Mouse (Mus musculus) adrenal gland, postnatal 14 days (tissue): Measurements from ENCODE around the gene Fbxo41. TPM values are rescaled to one million over a fixed set of nuclear protein-coding genes. Genes with fewer than 3 reads are reported as not detected.

ENCODE experiments used
- DNase-seq: peaks from one replicate; pipeline ENCODE4 v3.0.0; 2021; ENCODE audit warnings: mixed read lengths
- long read RNA-seq, 2 experiments: library from polyadenylated mRNA; stranded (forward); transcript quantifications; one replicate each; pipeline ENCODE4 v2.0.0; 2021
- total RNA-seq: library from RNA; stranded (reverse); gene quantifications from 2 replicates; pipeline ENCODE4 v1.2.3, GENCODE M21; 2021

Fbxo41 gene
- total RNA-seq, result 0.44 and 0.83 TPM in 2 replicates
- long read RNA-seq, experiment 1, result 0 reads
- long read RNA-seq, experiment 2, result 0 reads

- peak; percentile 56 for DNase-seq
These were observed at the start of gene Fbxo41 for GRCm38 (mm10) chr6:85502911-85503250. Gene Fbxo41 (minus strand): TSS chr6:85502994.

- no peak for DNase-seq
These were observed 44.8 kb upstream of the Fbxo41 start for GRCm38 (mm10) chr6:85547642-85548041.

GRCm38 (mm10) chr6:85544251-85544881 is 41.6 kb upstream of the Fbxo41 start:
- DNase-seq, result no peak

DNA sequence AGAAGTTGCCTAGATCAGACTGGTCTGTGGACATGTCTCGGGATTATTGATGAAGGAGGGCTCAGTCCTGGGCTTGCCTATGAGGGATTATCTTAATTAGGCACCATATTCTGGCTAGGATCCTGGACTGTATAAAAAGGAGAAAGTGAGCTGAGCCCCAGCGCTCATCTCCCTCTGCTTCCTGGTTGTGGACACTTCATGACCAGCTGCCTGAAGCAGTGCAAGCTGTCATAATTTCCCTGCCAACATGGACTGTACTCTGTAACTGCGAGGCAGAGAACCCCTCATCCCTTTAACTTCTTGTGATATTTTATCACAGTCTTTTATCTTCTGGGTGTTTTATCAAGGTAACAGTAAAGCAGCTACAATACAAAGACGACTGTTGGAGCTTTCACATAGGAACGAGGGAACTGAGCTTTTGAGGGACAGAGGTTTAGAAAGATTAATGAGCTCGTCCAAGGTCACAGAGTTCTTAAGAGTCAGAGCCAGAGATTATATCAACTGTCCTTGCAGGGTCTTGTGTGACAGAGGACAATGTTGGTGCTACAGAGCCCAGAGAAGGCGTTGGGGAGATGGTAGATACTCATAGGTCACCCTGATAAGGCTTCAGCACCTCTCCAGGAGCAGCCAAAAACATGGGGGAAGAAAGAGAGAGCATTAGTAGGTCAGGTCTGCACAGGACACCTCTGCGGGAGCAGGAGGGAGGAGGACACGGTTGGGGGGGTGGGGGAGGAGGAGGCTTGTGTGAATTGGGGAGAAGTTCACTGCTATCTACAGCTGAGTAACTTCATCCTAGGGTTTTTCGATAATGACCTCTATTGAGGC is 40.8 kb upstream of the Fbxo41 start:
- DNase-seq, result no peak

DNA sequence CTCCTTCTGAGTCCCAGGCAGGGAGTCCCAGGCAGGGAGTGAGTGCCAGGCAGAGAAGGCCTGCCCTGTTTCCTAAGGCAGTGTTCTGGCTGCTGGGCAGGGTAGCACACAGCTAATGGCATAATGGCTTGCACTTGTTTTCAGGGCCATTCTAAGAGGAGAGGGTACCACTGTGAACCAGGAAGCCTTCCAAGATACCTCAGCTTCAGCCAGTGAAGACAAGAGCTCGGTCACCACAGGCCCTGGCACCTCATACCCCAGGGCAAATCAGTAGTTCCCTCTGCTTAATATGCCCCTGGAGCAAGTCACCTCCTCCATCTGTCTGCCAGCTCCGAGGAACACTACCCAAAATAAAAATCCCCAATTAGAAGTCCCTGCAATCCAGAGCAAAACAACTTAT is 20.0 kb upstream of the Fbxo41 start:
- no peak for DNase-seq

GRCm38 (mm10) chr6:85522026-85522425 is 19.2 kb upstream of the Fbxo41 start:
- no peak for DNase-seq

- DNase-seq, result no peak
These were observed 15.4 kb upstream of the Fbxo41 start for GRCm38 (mm10) chr6:85518091-85518693.

- no peak for DNase-seq
These were observed 13.1 kb upstream of the Fbxo41 start for GRCm38 (mm10) chr6:85515941-85516340.

- DNase-seq, result peak; percentile 64
These were observed 10.7 kb upstream of the Fbxo41 start, which contains the start of gene Egr4 for GRCm38 (mm10) chr6:85513531-85513910. Gene Egr4 (minus strand): TSS chr6:85513589.

DNA sequence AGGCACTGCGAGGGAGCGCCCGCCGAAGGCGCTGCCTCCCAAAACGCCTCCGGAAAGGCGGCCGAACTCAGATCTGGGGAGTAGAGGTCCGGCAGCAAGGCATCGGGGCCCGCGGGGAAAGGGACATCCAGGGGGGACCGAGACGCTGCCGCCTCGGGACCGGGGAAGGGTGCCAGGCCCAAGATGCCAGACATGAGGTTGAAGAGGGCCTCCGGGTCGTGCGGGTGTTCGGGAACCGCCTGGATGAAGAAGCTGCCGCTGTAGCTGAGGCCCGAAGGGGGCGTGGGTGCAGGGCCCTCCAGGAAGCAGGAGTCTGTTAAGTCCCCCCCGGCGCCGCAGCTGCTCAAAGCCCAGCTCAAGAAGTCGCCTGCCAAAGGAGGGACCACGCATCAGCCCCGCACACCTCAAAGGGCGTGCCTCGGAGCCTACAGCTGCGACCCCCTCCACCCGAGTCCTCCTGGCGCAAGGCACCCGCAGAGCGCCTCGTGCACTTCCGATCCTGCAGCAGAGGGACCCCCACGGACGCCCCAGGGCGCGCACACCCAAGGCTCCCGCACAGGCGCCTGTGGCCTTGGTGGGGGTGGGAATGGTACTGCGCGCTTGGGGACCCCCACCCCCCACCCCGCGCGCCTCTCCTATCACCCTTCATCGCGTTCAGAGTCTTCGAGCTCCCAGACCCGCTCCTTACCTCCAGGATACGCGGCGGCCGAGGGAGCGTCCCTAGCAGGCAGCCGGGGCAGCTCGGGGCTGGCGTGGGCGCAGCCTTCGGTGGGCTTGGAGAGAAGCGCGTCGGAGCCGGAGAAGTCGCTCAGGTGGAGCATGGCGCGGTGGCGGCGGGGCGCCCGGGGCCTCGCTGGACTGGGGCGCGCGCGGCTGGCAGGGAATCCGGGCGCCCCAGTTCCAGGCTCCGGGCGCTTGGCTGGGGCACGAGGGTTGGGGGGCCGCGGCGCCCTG is 10.1 kb upstream of the Fbxo41 start:
- no peak for DNase-seq

DNA sequence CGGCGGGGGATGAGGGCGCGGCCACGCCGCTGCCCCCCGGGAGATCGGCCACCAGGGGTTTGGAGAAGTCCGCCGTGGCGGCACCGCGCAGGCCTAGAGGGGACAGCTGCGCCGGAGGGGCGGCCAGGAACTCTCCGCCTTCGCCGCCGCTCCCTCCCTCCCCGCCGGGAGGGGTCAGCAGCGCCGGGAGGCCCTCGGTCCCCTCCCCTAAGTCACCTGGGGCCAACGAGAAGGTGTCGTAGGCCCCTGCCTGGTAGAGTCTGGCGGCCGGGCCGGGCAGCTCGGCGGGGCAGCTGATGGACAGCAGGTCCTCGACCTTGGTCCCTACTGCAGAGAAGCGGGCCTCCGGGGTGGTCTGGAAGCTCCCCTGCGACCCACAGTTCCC is 9.3 kb upstream of the Fbxo41 start:
- no peak for DNase-seq

DNA sequence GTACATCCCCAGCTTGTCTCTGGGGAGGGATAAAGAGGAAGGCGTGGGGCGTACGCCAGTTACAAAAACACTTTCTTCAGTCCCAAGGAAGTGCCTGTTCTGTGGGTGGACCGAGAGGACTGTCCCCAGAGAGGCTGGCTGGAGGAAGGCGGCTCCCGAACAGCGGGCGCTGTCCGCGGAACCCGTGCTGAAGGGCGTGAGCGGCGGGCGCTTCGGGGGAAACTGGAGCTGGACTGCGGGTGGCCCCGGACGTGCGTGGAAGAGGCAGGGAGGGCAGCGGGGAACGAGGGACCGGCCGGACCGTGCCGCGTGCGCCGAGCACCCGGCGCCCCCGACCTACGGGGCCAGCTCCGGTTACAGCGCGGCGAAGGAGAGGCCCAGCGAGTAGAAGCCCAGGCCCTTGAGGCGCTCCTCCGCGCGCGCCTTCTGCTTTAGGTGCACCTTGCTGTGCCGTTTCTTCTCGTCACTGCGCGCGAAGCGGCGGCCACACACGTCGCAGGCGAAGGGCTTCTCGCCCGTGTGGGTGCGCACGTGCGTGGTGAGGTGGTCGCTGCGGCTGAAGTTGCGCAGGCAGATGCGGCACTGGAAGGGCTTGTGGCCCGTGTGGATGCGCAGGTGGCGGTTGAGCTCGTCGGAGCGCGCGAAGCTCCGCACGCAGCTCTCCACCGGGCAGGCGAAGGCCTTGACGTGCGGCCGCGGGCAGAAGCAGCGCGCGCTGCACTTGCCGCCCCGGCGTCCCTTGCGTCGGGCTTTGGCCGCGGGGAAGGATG is 8.7 kb upstream of the Fbxo41 start:
- peak; percentile 84 for DNase-seq

DNA sequence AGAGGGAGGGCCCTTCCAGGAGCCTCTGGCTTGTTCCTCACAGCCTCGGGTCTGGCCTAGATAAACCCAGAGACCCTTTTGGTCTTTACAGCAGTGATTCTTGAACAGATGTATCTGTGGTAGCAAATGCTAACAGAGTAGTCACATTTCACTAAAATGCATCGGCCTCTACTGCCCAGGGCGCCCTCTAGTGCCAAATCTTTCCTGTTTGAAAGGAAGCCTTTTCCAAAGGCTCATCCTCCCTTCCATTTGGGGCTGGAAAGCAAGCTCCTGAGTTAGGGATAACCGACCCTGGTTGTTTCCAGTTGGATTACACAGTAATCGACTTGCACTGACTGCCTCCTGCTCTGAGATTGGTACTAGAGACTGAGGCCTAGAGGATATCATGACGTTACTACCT is 7.7 kb upstream of the Fbxo41 start:
- DNase-seq, result peak; percentile 71

GRCm38 (mm10) chr6:85508602-85509001 is 5.8 kb upstream of the Fbxo41 start:
- no peak for DNase-seq

- DNase-seq, result no peak
These were observed 2.1 kb upstream of the Fbxo41 start for GRCm38 (mm10) chr6:85504908-85505307.

- DNase-seq, result peak; percentile 8
These were observed 487 bp downstream of the Fbxo41 start for GRCm38 (mm10) chr6:85502103-85502910.

GRCm38 (mm10) chr6:85501571-85502102 is 1.2 kb downstream of the Fbxo41 start:
- DNase-seq, result no peak

GRCm38 (mm10) chr6:85500416-85500815 is 2.4 kb downstream of the Fbxo41 start:
- no peak for DNase-seq

GRCm38 (mm10) chr6:85498147-85498546 is 4.6 kb downstream of the Fbxo41 start:
- peak; percentile 34 for DNase-seq

- DNase-seq, result no peak
These were observed 5.8 kb downstream of the Fbxo41 start for GRCm38 (mm10) chr6:85496976-85497375.
